Mouse (Mus musculus) myocyte (in vitro differentiated cells): ENCODE measurements at regions not wholly inside any gene's neighbourhood (a gene's known extent, or its start where the extent isn't known, plus 50 kb on each side); places are given as distances from the start of the nearest gene placed in this dataset.

Source experiments
- H3K27me3 ChIP-seq: one replicate; pipeline ENCODE4 v1.6.1; 2011; ENCODE audit not compliant: control insufficient read depth, insufficient read depth, insufficient read length
- H3K36me3 ChIP-seq: one replicate; pipeline ENCODE4 v1.6.1; 2011; ENCODE audit not compliant: control insufficient read depth, insufficient read depth
- H3K4me2 ChIP-seq: one replicate; pipeline ENCODE4 v1.6.1; 2011; ENCODE audit warnings: low read depth, control low read depth
- H3K4me3 ChIP-seq: one replicate; pipeline ENCODE4 v1.5.1; 2011; ENCODE audit warnings: mild to moderate bottlenecking, control low read depth, moderate library complexity
- H3K79me2 ChIP-seq: one replicate; pipeline ENCODE4 v1.6.1; 2011; ENCODE audit not compliant: control insufficient read depth, insufficient read depth
- H3ac ChIP-seq: one replicate; pipeline ENCODE4 v1.6.1; 2011; ENCODE audit not compliant: control insufficient read depth, insufficient read length
- CEBPB ChIP-seq: IDR thresholded peaks from 2 replicates; pipeline ENCODE4 v1.6.1; 2011; ENCODE audit warnings: mild to moderate bottlenecking, moderate library complexity; ENCODE audit not compliant: poor library complexity, insufficient read depth, severe bottlenecking
- E2F4 ChIP-seq: IDR thresholded peaks from one replicate; pipeline ENCODE4 v1.6.1; 2011; ENCODE audit warnings: mild to moderate bottlenecking, control low read depth, moderate library complexity; ENCODE audit not compliant: insufficient read depth
- MAX ChIP-seq: IDR thresholded peaks from one replicate; pipeline ENCODE4 v1.6.1; 2011; ENCODE audit warnings: low read depth, mild to moderate bottlenecking, control low read depth
- MYOD1 ChIP-seq, 3 experiments: IDR thresholded peaks; one replicate each; pipeline ENCODE4 v1.6.1; 2011; ENCODE audit warnings: control low read depth in 2 of 3, low read depth in 2 of 3, mild to moderate bottlenecking in 2 of 3, moderate library complexity in 1 of 3; ENCODE audit not compliant: insufficient read length in 2 of 3, control insufficient read depth in 1 of 3
- MYOG ChIP-seq, 3 experiments: IDR thresholded peaks; one replicate each; pipeline ENCODE4 v1.6.1; 2011; ENCODE audit warnings: control low read depth in 2 of 3, low read depth in 2 of 3, mild to moderate bottlenecking in 2 of 3; ENCODE audit not compliant: insufficient read length in 2 of 3, control insufficient read depth in 1 of 3, insufficient read depth in 1 of 3
- POLR2A ChIP-seq: IDR thresholded peaks from one replicate; pipeline ENCODE4 v1.6.1; 2011; ENCODE audit warnings: low read depth, mild to moderate bottlenecking, control low read depth, moderate library complexity; ENCODE audit not compliant: insufficient read length
- POLR2AphosphoS2 ChIP-seq: IDR thresholded peaks from one replicate; pipeline ENCODE4 v1.6.1; 2011; ENCODE audit warnings: low read depth, control low read depth; ENCODE audit not compliant: insufficient read length
- REST ChIP-seq: IDR thresholded peaks from one replicate; pipeline ENCODE4 v1.6.1; 2011; ENCODE audit warnings: mild to moderate bottlenecking, control low read depth, moderate library complexity; ENCODE audit not compliant: insufficient read depth, insufficient read length
- SRF ChIP-seq: IDR thresholded peaks from one replicate; pipeline ENCODE4 v1.6.1; 2011; ENCODE audit warnings: low read depth; ENCODE audit not compliant: control insufficient read depth, insufficient read length
- TCF12 ChIP-seq: IDR thresholded peaks from one replicate; pipeline ENCODE4 v1.6.1; 2011; ENCODE audit warnings: mild to moderate bottlenecking, control low read depth; ENCODE audit not compliant: poor library complexity, insufficient read depth, severe bottlenecking
- TCF3 ChIP-seq: IDR thresholded peaks from one replicate; pipeline ENCODE4 v1.6.1; 2011; ENCODE audit warnings: low read depth, control low read depth; ENCODE audit not compliant: insufficient read length
- USF1 ChIP-seq: IDR thresholded peaks from one replicate; pipeline ENCODE4 v1.6.1; 2011; ENCODE audit warnings: low read depth, mild to moderate bottlenecking, control low read depth, moderate library complexity

- H3K79me2 ChIP-seq = no peaks in the 10 kb centered on the region
- no peak for TF ChIP-seq CEBPB
- TF ChIP-seq MAX = no peak
- TF ChIP-seq POLR2A = no peak
- TF ChIP-seq REST = no peak
- TF ChIP-seq MYOG (IDR thresholded peaks at IDR 0.05; ENCODE audit: control insufficient read depth in 1 of 3, insufficient read depth in 1 of 3, insufficient read length in 2 of 3, low read depth in 2 of 3) = no peak
- no peak for TF ChIP-seq USF1
- no peak for TF ChIP-seq TCF3
- no peak for TF ChIP-seq TCF12
- no peaks in the 10 kb centered on the region for H3K27me3 ChIP-seq
- H3K4me2 ChIP-seq = no peak overlapping the region
- H3ac ChIP-seq = no peak overlapping the region
- no peak overlapping the region for H3K4me3 ChIP-seq
- H3K36me3 ChIP-seq = no peaks in the 10 kb centered on the region
Observed at GRCm38 (mm10) chr2:74099671-74100372, 188.7 kb upstream of the Atp5g3 start.

GRCm38 (mm10) chr2:74096809-74097208 lies 185.7 kb upstream of the Atp5g3 start:
- TF ChIP-seq MAX (no peak), CEBPB (no peak), REST (no peak), MYOG (IDR thresholded peaks at IDR 0.05; ENCODE audit: control insufficient read depth in 1 of 3, insufficient read depth in 1 of 3, insufficient read length in 2 of 3, low read depth in 2 of 3) (no peak), USF1 (no peak), POLR2A (no peak), MYOD1 (IDR thresholded peaks at IDR 0.05; ENCODE audit: control insufficient read depth in 1 of 3, insufficient read length in 2 of 3, low read depth in 2 of 3) (no peak), TCF3 (no peak), POLR2AphosphoS2 (no peak), SRF (no peak), E2F4 (no peak), TCF12 (no peak)
- H3ac ChIP-seq = no peak overlapping the region
- H3K4me2 ChIP-seq = no peak overlapping the region
- H3K79me2 ChIP-seq = no peaks in the 10 kb centered on the region
- no peak overlapping the region for H3K4me3 ChIP-seq
- no peaks in the 10 kb centered on the region for H3K27me3 ChIP-seq
- H3K36me3 ChIP-seq = no peaks in the 10 kb centered on the region

DNA sequence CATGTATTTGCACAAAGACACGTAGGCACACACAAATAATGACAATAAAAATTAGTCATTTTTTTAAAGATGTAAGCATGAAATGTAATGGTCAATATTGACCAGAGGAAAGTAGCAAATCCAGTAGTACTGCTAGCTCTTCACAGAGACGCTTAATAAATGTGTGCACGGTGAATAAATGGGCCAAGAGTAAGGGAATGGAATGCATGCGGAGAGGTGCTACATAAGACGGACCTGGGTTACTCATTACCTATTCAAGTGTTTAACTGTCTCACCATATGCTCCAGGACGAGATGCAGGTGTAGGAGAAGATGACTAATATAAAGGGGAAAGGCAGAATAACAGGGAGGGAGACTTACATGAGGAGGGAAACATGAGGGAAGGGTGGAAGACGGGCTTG lies 182.4 kb upstream of the Atp5g3 start:
- Histone ChIP-seq H3K79me2 (no peaks in the 10 kb centered on the region), H3K4me2 (no peak overlapping the region), H3K4me3 (no peak overlapping the region), H3K36me3 (no peaks in the 10 kb centered on the region), H3K27me3 (peaks cover 7% of the 10 kb centered on the region), H3ac (no peak overlapping the region)
- no peak for TF ChIP-seq E2F4
- no peak for TF ChIP-seq MAX
- no peak for TF ChIP-seq POLR2AphosphoS2
- TF ChIP-seq MYOG (IDR thresholded peaks at IDR 0.05; ENCODE audit: control insufficient read depth in 1 of 3, insufficient read depth in 1 of 3, insufficient read length in 2 of 3, low read depth in 2 of 3) = no peak
- no peak for TF ChIP-seq MYOD1 (IDR thresholded peaks at IDR 0.05; ENCODE audit: control insufficient read depth in 1 of 3, insufficient read length in 2 of 3, low read depth in 2 of 3)

GRCm38 (mm10) chr2:74087375-74087774 lies 176.2 kb upstream of the Atp5g3 start:
- TF ChIP-seq TCF12 (no peak), MAX (no peak), MYOD1 (IDR thresholded peaks at IDR 0.05; ENCODE audit: control insufficient read depth in 1 of 3, insufficient read length in 2 of 3, low read depth in 2 of 3) (no peak), USF1 (no peak), TCF3 (no peak), MYOG (IDR thresholded peaks at IDR 0.05; ENCODE audit: control insufficient read depth in 1 of 3, insufficient read depth in 1 of 3, insufficient read length in 2 of 3, low read depth in 2 of 3) (no peak), POLR2A (no peak), E2F4 (no peak), POLR2AphosphoS2 (no peak), REST (no peak), SRF (no peak), CEBPB (no peak)
- Histone ChIP-seq H3K36me3 (no peaks in the 10 kb centered on the region), H3K27me3 (peaks cover 7% of the 10 kb centered on the region), H3K4me2 (no peak overlapping the region), H3K79me2 (no peaks in the 10 kb centered on the region), H3K4me3 (no peak overlapping the region), H3ac (no peak overlapping the region)

GRCm38 (mm10) chr2:74084971-74085370 lies 173.8 kb upstream of the Atp5g3 start:
- Histone ChIP-seq H3K36me3 (no peaks in the 10 kb centered on the region), H3K27me3 (peaks cover 7% of the 10 kb centered on the region)
- TF ChIP-seq TCF3 (no peak), E2F4 (no peak), POLR2AphosphoS2 (no peak), TCF12 (no peak), REST (no peak), MYOG (IDR thresholded peaks at IDR 0.05; ENCODE audit: control insufficient read depth in 1 of 3, insufficient read depth in 1 of 3, insufficient read length in 2 of 3, low read depth in 2 of 3) (no peak), MYOD1 (IDR thresholded peaks at IDR 0.05; ENCODE audit: control insufficient read depth in 1 of 3, insufficient read length in 2 of 3, low read depth in 2 of 3) (no peak)

More at GRCm38 (mm10) chr2:74084971-74085370, 173.8 kb upstream of the Atp5g3 start:
- Histone ChIP-seq H3ac (no peak overlapping the region), H3K79me2 (no peaks in the 10 kb centered on the region), H3K4me2 (no peak overlapping the region), H3K4me3 (no peak overlapping the region)
